Mouse (Mus musculus): ENCODE results near the gene Tent5c.
"Not testable (repeated sequence)": the region's sequence is repeated elsewhere in the genome, so short reads cannot be mapped to it uniquely, and the experiment has no call there.

Gene Tent5c

DNA sequence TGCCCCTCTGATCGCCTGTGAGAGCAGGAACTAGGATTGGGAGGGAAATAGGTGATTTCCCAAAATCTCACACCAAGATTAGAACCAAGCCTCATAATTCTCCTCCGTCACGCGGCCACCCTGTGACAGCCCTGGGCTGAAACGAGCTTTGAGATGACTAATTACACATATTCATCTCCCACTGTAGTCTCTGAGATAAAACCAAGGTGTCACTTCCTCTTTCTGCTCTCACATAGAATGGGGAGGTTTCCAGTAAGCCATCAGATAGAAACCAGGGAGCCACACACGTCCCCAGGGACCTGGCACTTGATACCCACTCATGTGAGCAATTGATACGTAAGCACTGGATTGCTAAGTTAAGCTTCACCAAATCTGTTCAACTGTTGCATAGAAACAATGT is 52.4 kb downstream of the Tent5c start:
- DNase-seq: no peak

DNA sequence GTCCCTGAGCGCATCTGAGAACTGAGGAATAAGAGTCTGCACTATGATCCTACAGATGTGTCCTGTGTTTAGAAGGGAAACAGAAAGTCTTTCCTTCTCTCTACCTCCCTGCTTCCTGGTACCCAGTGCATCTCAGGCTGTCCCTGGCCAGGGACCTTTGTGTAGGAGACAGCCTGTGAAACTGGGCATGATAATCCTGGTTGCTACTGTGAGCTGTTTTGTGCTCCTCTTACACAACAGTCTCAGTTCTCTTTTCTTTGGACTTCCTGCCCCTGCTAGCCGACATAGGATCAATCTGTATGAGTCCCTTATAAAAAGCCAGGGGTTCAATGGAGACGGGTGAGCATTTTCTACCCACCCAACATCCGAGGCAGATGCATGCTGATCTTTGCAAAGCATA is 57.4 kb downstream of the Tent5c start:
- DNase-seq: no peak

GRCm38 (mm10) chr3:100430731-100431130 is 58.4 kb downstream of the Tent5c start:
- DNase-seq: no peak

GRCm38 (mm10) chr3:100430101-100430500 is 59.0 kb downstream of the Tent5c start:
- DNase-seq: no peak

DNA sequence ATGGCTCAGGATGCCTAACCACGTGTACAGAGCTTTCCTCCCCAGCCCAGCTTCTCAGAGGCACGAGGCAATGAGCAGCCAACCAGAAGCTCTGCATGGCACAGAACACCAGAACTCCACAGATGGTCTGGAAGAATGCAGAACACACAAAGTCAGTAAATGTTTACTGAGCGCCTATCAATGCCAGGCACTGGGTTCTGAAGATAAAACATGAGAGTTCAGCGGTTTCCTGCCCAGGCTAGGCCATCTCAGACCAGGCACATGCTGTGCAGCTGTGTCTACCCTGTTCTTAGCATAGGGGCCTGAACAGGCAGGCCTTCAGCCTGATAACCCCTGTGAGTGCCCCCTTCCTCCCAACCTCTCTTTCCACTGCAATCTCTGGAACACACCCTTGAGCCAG is 59.5 kb downstream of the Tent5c start:
- no peak for DNase-seq

DNA sequence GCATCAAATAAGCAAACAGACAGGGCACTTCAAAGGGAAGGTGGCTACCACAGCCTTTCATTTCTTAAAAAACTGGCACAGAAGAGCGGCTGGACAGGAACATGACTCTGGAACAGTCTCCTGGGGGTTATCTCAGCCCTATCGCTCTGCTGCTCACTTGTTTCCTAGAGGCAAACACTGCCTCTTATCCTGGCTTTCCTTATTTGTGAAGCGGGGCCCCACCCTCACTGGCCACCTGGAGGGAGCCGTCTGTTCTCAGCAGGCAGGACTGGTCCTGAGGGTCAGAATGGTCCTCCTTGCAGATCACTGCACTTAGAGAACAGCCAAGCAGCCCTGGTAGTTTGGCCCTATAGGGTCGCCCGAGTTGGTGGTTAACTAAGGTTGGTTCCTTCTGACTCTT is 61.6 kb downstream of the Tent5c start:
- DNase-seq: no peak

- DNase-seq: peak; percentile 85
Observed at GRCm38 (mm10) chr3:100422392-100423167, 66.5 kb downstream of the Tent5c start.

GRCm38 (mm10) chr3:100421354-100421753 is 67.8 kb downstream of the Tent5c start:
- no peak for DNase-seq

DNA sequence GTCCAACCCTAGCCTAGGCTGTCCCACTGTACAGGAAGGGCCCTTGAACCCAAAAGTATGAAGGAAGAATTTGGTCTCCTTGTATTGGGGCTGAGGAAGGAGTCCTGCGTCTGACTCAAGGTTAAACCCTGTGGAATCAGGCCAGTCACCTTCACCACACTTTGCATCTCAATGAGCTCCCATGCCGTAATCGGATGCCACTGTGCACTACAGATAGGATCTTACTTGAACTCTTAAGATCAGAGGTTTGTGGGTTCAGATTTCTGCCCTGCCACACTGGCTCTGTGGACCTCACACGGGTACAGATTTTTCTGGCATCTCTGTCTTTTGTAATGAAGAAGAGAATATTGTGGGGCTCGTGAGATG is 68.5 kb downstream of the Tent5c start:
- no peak for DNase-seq

GRCm38 (mm10) chr3:100419962-100420690 is 69.0 kb downstream of the Tent5c start:
- DNase-seq: no peak

- DNase-seq: no peak
Observed at GRCm38 (mm10) chr3:100418387-100418786, 70.7 kb downstream of the Tent5c start.

DNA sequence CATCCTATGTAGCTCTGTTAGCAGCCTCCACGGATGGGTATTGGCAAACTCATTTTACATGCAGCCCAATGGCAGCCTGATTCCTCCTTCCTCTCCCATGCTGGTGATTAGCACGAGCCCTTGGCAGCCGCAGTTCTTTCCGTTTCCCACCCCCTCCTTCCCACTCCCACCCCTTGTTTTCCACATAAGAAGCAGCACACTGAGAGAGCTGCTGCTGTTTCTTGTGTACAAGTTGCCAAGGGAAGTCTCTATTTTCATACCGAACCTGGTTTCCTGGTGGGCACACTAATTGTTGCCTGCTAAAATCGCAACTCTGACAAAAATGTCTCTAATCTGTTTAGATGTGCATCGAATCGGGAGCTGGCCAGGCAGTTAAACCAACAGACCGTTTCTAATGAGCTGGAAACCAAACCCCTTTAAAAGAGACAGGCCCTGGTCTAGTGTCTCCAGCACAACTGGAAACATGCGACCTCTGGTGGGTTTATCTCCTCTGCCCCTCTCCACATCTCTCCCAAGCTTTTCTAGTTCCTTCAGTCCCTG is 71.3 kb downstream of the Tent5c start:
- no peak for DNase-seq

GRCm38 (mm10) chr3:100415671-100416070 is 73.5 kb downstream of the Tent5c start:
- no peak for DNase-seq

GRCm38 (mm10) chr3:100413586-100413985 is 75.5 kb downstream of the Tent5c start:
- not testable (repeated sequence) for DNase-seq

- DNase-seq: no peak
Observed at GRCm38 (mm10) chr3:100411945-100412344, 77.2 kb downstream of the Tent5c start.

DNA sequence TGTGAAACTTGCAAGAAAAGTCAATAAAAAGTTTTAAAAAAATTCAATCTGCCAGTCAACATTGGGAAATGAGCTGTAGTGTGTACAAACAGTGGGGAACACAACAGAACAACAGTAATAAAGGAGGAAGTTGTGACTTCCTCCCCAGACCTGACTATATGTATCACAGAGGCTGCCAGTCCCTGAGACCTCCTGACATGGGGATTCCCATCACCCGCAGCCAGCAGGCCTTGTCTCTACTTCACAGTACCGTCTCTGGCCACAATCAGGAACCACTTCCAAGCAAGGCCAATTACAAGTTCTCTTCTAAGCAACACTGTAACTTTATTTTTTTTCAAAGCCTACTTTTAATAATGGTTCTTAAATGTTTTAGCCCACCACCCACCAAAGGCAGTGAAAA is 79.8 kb downstream of the Tent5c start:
- peak; percentile 20 for DNase-seq

GRCm38 (mm10) chr3:100408351-100409043 is 80.6 kb downstream of the Tent5c start:
- no peak for DNase-seq

DNA sequence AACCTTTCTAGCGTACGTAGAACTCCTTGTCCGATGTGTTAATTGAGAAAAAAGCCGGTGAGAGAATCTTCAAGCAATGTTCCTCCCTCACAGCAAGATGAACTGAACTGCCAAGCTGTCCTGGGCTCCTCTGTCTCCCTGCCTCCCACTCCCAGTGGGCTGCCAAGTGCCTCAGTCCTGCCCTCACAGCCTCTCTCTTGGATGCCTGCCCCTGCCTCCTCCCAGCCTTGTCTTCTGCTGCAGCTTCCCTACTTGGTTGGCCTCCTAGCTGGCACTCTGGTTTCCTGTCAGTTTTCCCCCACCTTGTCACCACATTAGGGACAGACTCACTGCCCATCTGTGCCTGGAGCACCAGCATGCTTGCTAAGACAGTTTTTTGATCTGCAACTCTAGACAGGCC is 86.5 kb downstream of the Tent5c start:
- DNase-seq: no peak

Measured in lung, postnatal 36 days (tissue).